Mouse (Mus musculus) MEL (cell line): Measurements from ENCODE around the gene Pigt. TPM values are rescaled to one million over a fixed set of nuclear protein-coding genes. Genes with fewer than 3 reads are reported as not detected.

Experiments used
- DNase-seq: peaks from one replicate; pipeline ENCODE4 v3.0.0; 2011; ENCODE audit warnings: low read depth, low spot score
- H3K27ac ChIP-seq: 2 replicates; pipeline ENCODE4 v1.5.1; 2012; ENCODE audit warnings: low read depth, mild to moderate bottlenecking, control low read depth, low read length, moderate library complexity; ENCODE audit not compliant: control insufficient read depth
- H3K27me3 ChIP-seq, 2 experiments: fragments of 150-350 bp in 1 of 2; sonication (generic) in 1 of 2; 2 replicates each; pipeline ENCODE4 v1.6.1; 2012; ENCODE audit warnings: low read length in 2 of 2, mild to moderate bottlenecking in 2 of 2, improper control_type of control experiment in 1 of 2, moderate library complexity in 1 of 2; ENCODE audit not compliant: insufficient read depth in 2 of 2, control insufficient read depth in 1 of 2
- H3K36me3 ChIP-seq, 2 experiments: 2 replicates each; pipeline ENCODE4 v1.6.1; 2012 to 2014; ENCODE audit warnings: low read length in 2 of 2, improper control_type of control experiment in 1 of 2, inconsistent platforms in 1 of 2, mild to moderate bottlenecking in 1 of 2; ENCODE audit not compliant: insufficient read depth in 2 of 2, control insufficient read depth in 1 of 2
- H3K4me1 ChIP-seq, 2 experiments: fragments of 150-350 bp in 1 of 2; sonication (generic) in 1 of 2; 2 replicates each; pipeline ENCODE4 v1.6.1; 2012; ENCODE audit warnings: low read length in 2 of 2, improper control_type of control experiment in 1 of 2, mild to moderate bottlenecking in 1 of 2; ENCODE audit not compliant: insufficient read depth in 2 of 2, control insufficient read depth in 1 of 2
- H3K4me3 ChIP-seq, 2 experiments: fragments of 150-350 bp in 1 of 2; sonication (generic) in 1 of 2; 2 replicates each; pipeline ENCODE4 v1.5.1; 2012; ENCODE audit warnings: low read depth in 2 of 2, low read length in 2 of 2, mild to moderate bottlenecking in 2 of 2, moderate library complexity in 2 of 2, control low read depth in 1 of 2, improper control_type of control experiment in 1 of 2; ENCODE audit not compliant: control insufficient read depth in 1 of 2, insufficient read depth in 1 of 2
- H3K79me2 ChIP-seq: 2 replicates; pipeline ENCODE4 v1.6.1; 2012; ENCODE audit warnings: mild to moderate bottlenecking, low read length, moderate library complexity; ENCODE audit not compliant: control insufficient read depth, poor library complexity, insufficient read depth
- H3K9ac ChIP-seq: 2 replicates; pipeline ENCODE4 v1.6.1; 2012; ENCODE audit warnings: low read depth, mild to moderate bottlenecking, control low read depth, low read length, moderate library complexity; ENCODE audit not compliant: control insufficient read depth, poor library complexity, severe bottlenecking
- H3K9me3 ChIP-seq: fragments of 150-350 bp; sonication (generic); replicated peaks from 2 replicates; pipeline ENCODE4 v1.6.1; 2012; ENCODE audit warnings: mild to moderate bottlenecking, low read length, improper control_type of control experiment, moderate library complexity; ENCODE audit not compliant: insufficient read depth
- BHLHE40 ChIP-seq: IDR thresholded peaks from 2 replicates; pipeline ENCODE4 v1.6.1; 2012; ENCODE audit warnings: low read depth, mild to moderate bottlenecking, inconsistent platforms, low read length, improper control_type of control experiment, borderline replicate concordance
- CHD2 ChIP-seq: IDR thresholded peaks from 2 replicates; pipeline ENCODE4 v1.6.1; 2011; ENCODE audit warnings: low read length, improper control_type of control experiment
- CTCF ChIP-seq, 3 experiments: IDR thresholded peaks in 2 of 3; conservative IDR thresholded peaks in 1 of 3; 2 replicates each; pipeline ENCODE4 v1.5.1; 2011 to 2012; ENCODE audit warnings: low read length in 3 of 3, low read depth in 2 of 3, mild to moderate bottlenecking in 2 of 3, improper control_type of control experiment in 1 of 3, inconsistent platforms in 1 of 3, mixed read lengths in 1 of 3, moderate library complexity in 1 of 3; ENCODE audit not compliant: control insufficient read depth in 1 of 3, insufficient read depth in 1 of 3, poor library complexity in 1 of 3, severe bottlenecking in 1 of 3
- E2F4 ChIP-seq: IDR thresholded peaks from 2 replicates; pipeline ENCODE4 v1.6.1; 2011; ENCODE audit warnings: low read depth, low read length, improper control_type of control experiment, borderline replicate concordance
- ELF1 ChIP-seq: IDR thresholded peaks from 2 replicates; pipeline ENCODE4 v1.6.1; 2014; ENCODE audit warnings: low read depth, mild to moderate bottlenecking, inconsistent platforms, low read length, improper control_type of control experiment, moderate library complexity
- EP300 ChIP-seq, 2 experiments: IDR thresholded peaks; 2 replicates each; pipeline ENCODE4 v1.6.1; 2011; ENCODE audit warnings: improper control_type of control experiment in 2 of 2, low read length in 2 of 2, low read depth in 1 of 2, mild to moderate bottlenecking in 1 of 2
- GATA1 ChIP-seq: IDR thresholded peaks from 2 replicates; pipeline ENCODE4 v1.6.1; 2011; ENCODE audit warnings: low read depth, low read length, improper control_type of control experiment
- KAT2A ChIP-seq: conservative IDR thresholded peaks from 2 replicates; pipeline ENCODE4 v1.6.1; 2012; ENCODE audit warnings: low read depth, low read length, improper control_type of control experiment, inconsistent platforms
- MAFK ChIP-seq: IDR thresholded peaks from 2 replicates; pipeline ENCODE4 v1.6.1; 2011; ENCODE audit warnings: low read depth, mild to moderate bottlenecking, low read length, improper control_type of control experiment, borderline replicate concordance
- MAX ChIP-seq: IDR thresholded peaks from 2 replicates; pipeline ENCODE4 v1.6.1; 2011; ENCODE audit warnings: low read length, improper control_type of control experiment
- MEF2A ChIP-seq: IDR thresholded peaks from 2 replicates; pipeline ENCODE4 v1.6.1; 2014; ENCODE audit warnings: low read depth, mild to moderate bottlenecking, inconsistent platforms, low read length, improper control_type of control experiment; ENCODE audit not compliant: poor library complexity, insufficient replicate concordance, severe bottlenecking; ENCODE audit errors: extremely low read depth
- MYB ChIP-seq: IDR thresholded peaks from 2 replicates; pipeline ENCODE4 v1.6.1; 2011; ENCODE audit warnings: mild to moderate bottlenecking, low read depth, low read length, improper control_type of control experiment
- NRF1 ChIP-seq: IDR thresholded peaks from 2 replicates; pipeline ENCODE4 v1.6.1; 2014; ENCODE audit warnings: low read depth, mild to moderate bottlenecking, inconsistent platforms, low read length, improper control_type of control experiment, moderate library complexity; ENCODE audit not compliant: poor library complexity, insufficient read depth, severe bottlenecking
- POLR2A ChIP-seq, 2 experiments: IDR thresholded peaks; 2 replicates each; pipeline ENCODE4 v1.6.1; 2011 to 2012; ENCODE audit warnings: low read length in 2 of 2, mild to moderate bottlenecking in 2 of 2, control low read depth in 1 of 2, improper control_type of control experiment in 1 of 2, low read depth in 1 of 2, moderate library complexity in 1 of 2; ENCODE audit not compliant: control insufficient read depth in 1 of 2, insufficient read depth in 1 of 2, poor library complexity in 1 of 2
- POLR2AphosphoS2 ChIP-seq: IDR thresholded peaks from 2 replicates; pipeline ENCODE4 v1.6.1; 2011; ENCODE audit warnings: low read length, improper control_type of control experiment
- POLR2AphosphoS5 ChIP-seq: IDR thresholded peaks from 2 replicates; pipeline ENCODE4 v1.6.1; 2012; ENCODE audit warnings: low read depth, borderline replicate concordance, mild to moderate bottlenecking, inconsistent platforms, low read length, moderate library complexity, mixed read lengths
- SMC3 ChIP-seq: IDR thresholded peaks from 2 replicates; pipeline ENCODE4 v1.6.1; 2011; ENCODE audit warnings: low read depth, low read length, improper control_type of control experiment
- TAL1 ChIP-seq: IDR thresholded peaks from 2 replicates; pipeline ENCODE4 v1.6.1; 2012; ENCODE audit warnings: mild to moderate bottlenecking, inconsistent platforms, low read length, moderate library complexity, mixed read lengths
- TBP ChIP-seq: IDR thresholded peaks from 2 replicates; pipeline ENCODE4 v1.8.0; 2011; ENCODE audit warnings: low read depth, low read length, improper control_type of control experiment
- USF2 ChIP-seq, 2 experiments: IDR thresholded peaks; 2 replicates each; pipeline ENCODE4 v1.6.1; 2011 to 2012; ENCODE audit warnings: improper control_type of control experiment in 2 of 2, low read length in 2 of 2, borderline replicate concordance in 1 of 2, inconsistent platforms in 1 of 2, low read depth in 1 of 2, mild to moderate bottlenecking in 1 of 2; ENCODE audit not compliant: insufficient read depth in 1 of 2
- ZC3H11A ChIP-seq: IDR thresholded peaks from 2 replicates; pipeline ENCODE4 v1.6.1; 2012; ENCODE audit warnings: low read depth, mild to moderate bottlenecking, inconsistent platforms, low read length, improper control_type of control experiment
- ZKSCAN1 ChIP-seq: IDR thresholded peaks from 2 replicates; pipeline ENCODE4 v1.6.1; 2012; ENCODE audit warnings: low read depth, mild to moderate bottlenecking, inconsistent platforms, low read length, improper control_type of control experiment, moderate library complexity
- ZMIZ1 ChIP-seq: IDR thresholded peaks from 2 replicates; pipeline ENCODE4 v1.6.1; 2012; ENCODE audit warnings: low read depth, mild to moderate bottlenecking, inconsistent platforms, low read length, improper control_type of control experiment, moderate library complexity
- ZNF384 ChIP-seq: IDR thresholded peaks from 2 replicates; pipeline ENCODE4 v1.6.1; 2012; ENCODE audit warnings: low read depth, mild to moderate bottlenecking, inconsistent platforms, low read length, improper control_type of control experiment
- polyA plus RNA-seq, 2 experiments: library from polyadenylated mRNA; stranded (reverse) in 1 of 2; unstranded in 1 of 2; fragments of >175 nt in 1 of 2; fragments of >200 nt in 1 of 2; gene quantifications; 2 replicates each; pipeline versions ENCODE4 v1.2.1 to v1.2.4; 2012; ENCODE audit warnings: low replicate concordance in 2 of 2, low read depth in 1 of 2; ENCODE audit not compliant: insufficient read length in 2 of 2, insufficient read depth in 1 of 2, missing spikeins in 1 of 2
- total RNA-seq: library from RNA; depleted of rRNA; stranded (reverse); fragments of 300-350 nt; gene quantifications from 2 replicates; pipeline ENCODE4 v1.2.3, GENCODE M21; 2012

Gene Pigt
- total and polyA plus RNA-seq, 3 experiments, result 39.8 to 115 TPM; not detected in 1

GRCm38 (mm10) chr2:164456413-164456812 is 40.9 kb upstream of the Pigt start:
- Histone ChIP-seq H3K36me3 (no peaks in the 10 kb centered on the region), H3K27ac (no peak overlapping the region), H3K27me3 (peaks cover 7 to 13% of the 10 kb centered on the region in 2 experiments; a peak in 3 of 4 replicates), H3K9me3 (no peaks in the 10 kb centered on the region), H3K9ac (no peak overlapping the region), H3K79me2 (peaks cover 6% of the 10 kb centered on the region), H3K4me3 (no peak overlapping the region)
- no peak for DNase-seq
- TF ChIP-seq POLR2AphosphoS2 (no peak), E2F4 (no peak), POLR2AphosphoS5 (no peak), EP300 (IDR thresholded peaks at IDR 0.05; ENCODE audit: low read depth in 1 of 2, low read length in 2 of 2) (no peak), TAL1 (no peak), ZC3H11A (no peak), ELF1 (no peak), BHLHE40 (no peak), NRF1 (no peak), POLR2A (IDR thresholded peaks at IDR 0.05; ENCODE audit: control insufficient read depth in 1 of 2, insufficient read depth in 1 of 2, low read depth in 1 of 2, low read length in 2 of 2, poor library complexity in 1 of 2) (no peak), TBP (no peak), ZMIZ1 (no peak), CHD2 (no peak), MAX (no peak), ZNF384 (no peak), MAFK (no peak), ZKSCAN1 (no peak), USF2 (IDR thresholded peaks at IDR 0.05; ENCODE audit: borderline replicate concordance in 1 of 2, insufficient read depth in 1 of 2, low read depth in 1 of 2, low read length in 2 of 2) (no peak), GATA1 (no peak), CTCF (IDR thresholded peaks at IDR 0.05 in 2 of 3, conservative IDR thresholded peaks at IDR 0.05 in 1 of 3; ENCODE audit: control insufficient read depth in 1 of 3, insufficient read depth in 1 of 3, low read depth in 2 of 3, low read length in 3 of 3, poor library complexity in 1 of 3, severe bottlenecking in 1 of 3) (no peak)
- TF ChIP-seq, all 39 proteins: peak for 0
- H3K4me1 ChIP-seq, result no peaks in the 10 kb centered on the region

GRCm38 (mm10) chr2:164456864-164457300 is 40.4 kb upstream of the Pigt start, which contains the start of gene Sys1:
Gene Sys1, plus strand, starts transcription at chr2:164456964.
- H3K4me3 ChIP-seq, result no peak within 1 kb of the TSS
- H3K27ac ChIP-seq, result no peak within 1 kb of the TSS
- peaks cover 10% of the 10 kb centered on the region for H3K79me2 ChIP-seq
- H3K27me3 ChIP-seq, result peaks cover 7 to 13% of the 10 kb centered on the region in 2 experiments; a peak in 3 of 4 replicates
- H3K9me3 ChIP-seq, result no peaks in the 10 kb centered on the region
- no peak for TF ChIP-seq KAT2A
- TF ChIP-seq EP300 (IDR thresholded peaks at IDR 0.05; ENCODE audit: low read depth in 1 of 2, low read length in 2 of 2), result no peak
- no peak for TF ChIP-seq TBP
- no peak for TF ChIP-seq ZKSCAN1
- TF ChIP-seq MYB, result no peak
- TF ChIP-seq MEF2A, result no peak
- no peak for TF ChIP-seq SMC3
- H3K4me1 ChIP-seq, result peaks cover 2 to 3% of the 10 kb centered on the region in 2 experiments; a peak in 1 of 4 replicates
- peaks cover 0 to under 1% of the 10 kb centered on the region in 2 experiments; a peak in 1 of 4 replicates for H3K36me3 ChIP-seq
- no peak within 1 kb of the TSS for H3K9ac ChIP-seq
- no peak for DNase-seq
